In the genomic region with DNA sequence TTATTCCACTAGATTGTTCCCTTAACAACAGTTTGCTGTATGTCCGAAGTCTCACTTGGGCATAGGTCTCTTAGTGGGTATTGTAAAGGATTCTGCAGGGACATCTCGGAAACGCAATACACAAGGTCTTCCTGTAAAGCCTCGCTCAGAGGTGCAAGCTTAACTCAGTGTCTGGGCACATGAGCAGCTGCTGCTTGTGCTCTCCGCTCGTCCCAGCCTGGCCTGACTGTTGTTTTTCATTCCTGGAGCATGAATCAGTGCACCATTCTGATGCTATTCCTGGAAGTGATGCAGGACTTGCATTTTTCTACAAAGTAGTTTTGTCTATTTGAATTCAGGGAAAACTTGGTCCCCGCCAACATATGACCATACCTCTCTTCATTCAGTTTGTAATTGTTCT, we compare ENCODE assay signal across 15 mouse cellular contexts. TPM values are rescaled to one million over a fixed set of nuclear protein-coding genes. Genes with fewer than 3 reads are reported as not detected.
DNase-seq lines count a peak whose midpoint lies in the region; ATAC-seq and TF ChIP-seq lines count a peak whose summit lies in the region.
"Had no signal": no experiment of that assay in that cellular context is flagged by ENCODE, and none has a peak within 500 bp of the region (broad histone marks: within the 10 kb centered on the region; RNA-seq: fewer than 3 reads in every experiment).

No protein-coding gene starts in this region.

- no peaks in the 10 kb centered on the region for H3K79me3 ChIP-seq in C2C12 (ENCODE audit: low read depth)

- no peaks in the 10 kb centered on the region for H3K27me3 ChIP-seq in C2C12 (ENCODE audit: control insufficient read depth, insufficient read depth, insufficient read length)
- H3K27me3 ChIP-seq in heart, embryonic 15.5 days, result no peaks in the 10 kb centered on the region
- H3K27me3 ChIP-seq: embryonic facial prominence, embryonic 13.5 days; forebrain, embryonic 15.5 days; kidney, embryonic 15.5 days; liver, embryonic 13.5 days; midbrain, embryonic 12.5 days had no signal

- no peaks in the 10 kb centered on the region for H3K79me2 ChIP-seq in C2C12 (ENCODE audit: control insufficient read depth, insufficient read depth)

- no peak for TF ChIP-seq CTCF in C2C12 (IDR thresholded peaks at IDR 0.05; ENCODE audit: control insufficient read depth, insufficient read depth, insufficient read length)

- no peak overlapping the region for H3ac ChIP-seq in C2C12 (ENCODE audit: control insufficient read depth, insufficient read length, low read depth)

- H3K36me3 ChIP-seq in C2C12 (ENCODE audit: control insufficient read depth, insufficient read depth), result peaks cover 44% of the 10 kb centered on the region
- peaks cover 44% of the 10 kb centered on the region for H3K36me3 ChIP-seq in heart, embryonic 15.5 days

- peak overlapping the region; percentile 70 for H3K27ac ChIP-seq in heart, embryonic 15.5 days
- H3K27ac ChIP-seq: embryonic facial prominence, embryonic 13.5 days; forebrain, embryonic 15.5 days; kidney, embryonic 15.5 days; liver, embryonic 13.5 days; midbrain, embryonic 12.5 days had no signal

- no peak overlapping the region for H3K9ac ChIP-seq in heart, embryonic 15.5 days
- H3K9ac ChIP-seq: embryonic facial prominence, embryonic 13.5 days; forebrain, embryonic 15.5 days; kidney, embryonic 15.5 days; liver, embryonic 13.5 days; midbrain, embryonic 12.5 days had no signal

- no peak overlapping the region for H3K4me2 ChIP-seq in heart, embryonic 15.5 days
- H3K4me2 ChIP-seq: embryonic facial prominence, embryonic 13.5 days; forebrain, embryonic 15.5 days; kidney, embryonic 15.5 days; liver, embryonic 13.5 days; midbrain, embryonic 12.5 days had no signal

- WGBS in heart, embryonic 15.5 days, result 61% methylated on average over 7 of the region's 7 CpGs

- no peak overlapping the region for H3K4me3 ChIP-seq in C2C12 (ENCODE audit: insufficient read depth, poor library complexity, severe bottlenecking)
- H3K4me3 ChIP-seq in heart, embryonic 15.5 days, result no peak overlapping the region
- H3K4me3 ChIP-seq: embryonic facial prominence, embryonic 13.5 days; forebrain, embryonic 15.5 days; kidney, embryonic 15.5 days; liver, embryonic 13.5 days; midbrain, embryonic 12.5 days had no signal

- DNase-seq in heart, adult 11 months, result peak; percentile 93
- no peak for DNase-seq in heart, postnatal 25 days (ENCODE audit: low spot score)
- DNase-seq in brain, adult 2 months (ENCODE audit: low read depth, low spot score), result peak; percentile 51
- DNase-seq in kidney, adult 9 months, result no peak
- DNase-seq: cerebellum, adult 11-12 months; liver, embryonic 13.5 days; thymus, postnatal 36 days had no signal

- H3K4me1 ChIP-seq in heart, embryonic 15.5 days (replicated peaks), result peaks cover 16% of the 10 kb centered on the region
- H3K4me1 ChIP-seq: embryonic facial prominence, embryonic 13.5 days; forebrain, embryonic 15.5 days; kidney, embryonic 15.5 days; midbrain, embryonic 12.5 days had no signal

- ATAC-seq in heart, embryonic 15.5 days (replicated peaks; ENCODE audit: insufficient number of reproducible peaks, insufficient read depth, low FRiP score, low read depth), result 0 out of 2 replicates have a peak, but pooled peaks have one; percentile 64
- no peak for ATAC-seq in inflammation-experienced regulatory T-cells, adult 6 months
- no peak for ATAC-seq in erythroid progenitor cell, adult 5-6 weeks (replicated peaks; ENCODE audit: low FRiP score, poor library complexity, severe bottlenecking)
- ATAC-seq: forebrain, embryonic 15.5 days had no signal

- no peaks in the 10 kb centered on the region for H3K9me3 ChIP-seq in heart, embryonic 15.5 days (replicated peaks)
- H3K9me3 ChIP-seq: embryonic facial prominence, embryonic 13.5 days; forebrain, embryonic 15.5 days; kidney, embryonic 15.5 days; liver, embryonic 13.5 days; midbrain, embryonic 12.5 days had no signal

- intact Hi-C loops in heart, postnatal 25 days (cut with DNase I), result loop anchor here (5.0 kb wide), 1 partner anchor 163 kb away; no protein-coding TSS in a partner anchor

TF ChIP-seq in C2C12, 6 proteins besides CTCF, POLR2A, EP300 and RAD21:
- TF ChIP-seq MYOD1 (IDR thresholded peaks at IDR 0.05; ENCODE audit: control insufficient read depth, insufficient read length, low read depth) (peak; percentile 33), MAX (IDR thresholded peaks at IDR 0.05) (no peak), FOSL1 (IDR thresholded peaks at IDR 0.05; ENCODE audit: insufficient read depth, low read length, poor library complexity, severe bottlenecking) (no peak), MYOG (IDR thresholded peaks at IDR 0.05; ENCODE audit: control insufficient read depth, extremely low read depth, insufficient read length) (no peak), USF1 (IDR thresholded peaks at IDR 0.05; ENCODE audit: low read depth) (no peak), CEBPB (IDR thresholded peaks at IDR 0.05; ENCODE audit: low read depth) (no peak)

RNA-seq across cellular contexts. Expression of gene Dynlrb1, which starts 11.6 kb away (rescaled TPM):
- 100 to 1,000 TPM; 162 to 183 TPM for total RNA-seq in heart, postnatal 25 days (2021)
- 350 TPM for polyA plus RNA-seq in C2C12 (2012; fragmentation: generic; extraction: Trizol)
- polyA plus RNA-seq in heart, embryonic 15.5 days (2015; fragmentation: Nextera tagmentation; extraction: Ambion mirVana), result 375 and 381 TPM in 2 replicates
- 100 to 1,000 TPM; 260 to 401 (median 321) TPM for polyA plus RNA-seq in inflammation-experienced regulatory T-cells, adult 6 months (2017; shearing (Covaris generic))
- 95.2 and 122 TPM in 2 replicates for total RNA-seq in erythroid progenitor cell, adult 5-6 weeks (2015; ENCODE audit: low replicate concordance)
- 37.9 and 56.7 TPM in 2 replicates for total RNA-seq in erythroid progenitor cell, adult 5-6 weeks (2017; ENCODE audit: low replicate concordance)

RNA-seq across cellular contexts. Expression of gene Map1lc3a, which starts 51.4 kb away (rescaled TPM):
- total RNA-seq in heart, postnatal 25 days (2021), result 100 to 1,000 TPM; 712 to 776 TPM
- polyA plus RNA-seq in C2C12 (2012; fragmentation: generic; extraction: Trizol), result 63.1 TPM
- 354 and 380 TPM in 2 replicates for polyA plus RNA-seq in heart, embryonic 15.5 days (2015; fragmentation: Nextera tagmentation; extraction: Ambion mirVana)
- 1 to 10 TPM in 2 of 3 experiments, not detected in 1; 1.4 to 2.5 TPM for polyA plus RNA-seq in inflammation-experienced regulatory T-cells, adult 6 months (2017; shearing (Covaris generic))
- total RNA-seq in erythroid progenitor cell, adult 5-6 weeks (2015; ENCODE audit: low replicate concordance), result not detected in 2 replicates
- total RNA-seq in erythroid progenitor cell, adult 5-6 weeks (2017; ENCODE audit: low replicate concordance), result 2.8 TPM in 1 of 2 replicates, not detected in the other

Comparison
In these comparisons a context has a peak if more than half of its experiments do, and no peak if none do; other contexts are left out.
1. DNase-seq: peak in heart, adult 11 months (single experiment) and brain, adult 2 months (single experiment); none in heart, postnatal 25 days (single experiment) and kidney, adult 9 months (single experiment).
2. RNA of gene Map1lc3a, which starts 51.4 kb away (polyA plus RNA-seq): 354 to 380 TPM in heart, embryonic 15.5 days and 63.1 TPM in C2C12 (single experiment); 1.4 to 2.5 TPM in inflammation-experienced regulatory T-cells, adult 6 months; every median in the first group is over 10 times any median in the second.